Mouse (Mus musculus): ENCODE data around the gene Ifnar2. TPM values are rescaled to one million over a fixed set of nuclear protein-coding genes. Genes with fewer than 3 reads are reported as not detected.

The Ifnar2 gene
- polyA plus RNA-seq, 1 experiment from 2014 or later = 70.9 TPM

DNA sequence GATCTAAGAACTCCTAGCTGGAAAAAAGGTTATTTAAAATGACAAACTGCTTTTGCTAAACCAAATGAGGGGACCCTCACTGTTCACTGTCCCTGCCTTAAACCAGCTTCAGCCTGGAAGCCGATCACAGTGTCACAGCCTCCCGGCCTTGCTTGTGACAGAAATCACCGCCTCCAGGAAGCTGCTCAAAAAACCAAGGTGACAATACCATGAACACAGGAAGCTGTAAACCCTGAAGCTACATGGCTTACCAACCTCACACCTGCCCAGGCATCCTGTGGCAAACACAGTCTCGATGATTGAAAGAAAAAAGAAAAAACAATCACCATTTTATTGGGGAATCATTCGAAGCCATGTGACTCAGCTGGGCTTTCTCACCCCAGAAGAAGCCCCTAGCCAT, 73.0 kb downstream of the Ifnar2 start:
- 71% methylated on average over 5 of the region's 5 CpGs for WGBS
- H3K36me3 ChIP-seq (ENCODE audit: control insufficient read depth, insufficient read depth, low read length) = no peaks in the 10 kb centered on the region
- H3K4me3 ChIP-seq (ENCODE audit: low read depth, low read length) = no peak overlapping the region
- H3K27ac ChIP-seq (ENCODE audit: low read depth, low read length) = no peak overlapping the region
- peaks cover 57% of the 10 kb centered on the region for H3K4me1 ChIP-seq (replicated peaks; ENCODE audit: control insufficient read depth, insufficient read depth, low read length)
- no peak for ATAC-seq (replicated peaks; ENCODE audit: low FRiP score)
- no peaks in the 10 kb centered on the region for H3K27me3 ChIP-seq (replicated peaks; ENCODE audit: control insufficient read depth, insufficient read depth, low read length)
- no peaks in the 10 kb centered on the region for H3K9me3 ChIP-seq (ENCODE audit: control insufficient read depth, low read length)
- no peak for DNase-seq (ENCODE audit: low spot score)
- no peak overlapping the region for H3K4me2 ChIP-seq
- no peak overlapping the region for H3K9ac ChIP-seq (ENCODE audit: low read depth, low read length)

DNA sequence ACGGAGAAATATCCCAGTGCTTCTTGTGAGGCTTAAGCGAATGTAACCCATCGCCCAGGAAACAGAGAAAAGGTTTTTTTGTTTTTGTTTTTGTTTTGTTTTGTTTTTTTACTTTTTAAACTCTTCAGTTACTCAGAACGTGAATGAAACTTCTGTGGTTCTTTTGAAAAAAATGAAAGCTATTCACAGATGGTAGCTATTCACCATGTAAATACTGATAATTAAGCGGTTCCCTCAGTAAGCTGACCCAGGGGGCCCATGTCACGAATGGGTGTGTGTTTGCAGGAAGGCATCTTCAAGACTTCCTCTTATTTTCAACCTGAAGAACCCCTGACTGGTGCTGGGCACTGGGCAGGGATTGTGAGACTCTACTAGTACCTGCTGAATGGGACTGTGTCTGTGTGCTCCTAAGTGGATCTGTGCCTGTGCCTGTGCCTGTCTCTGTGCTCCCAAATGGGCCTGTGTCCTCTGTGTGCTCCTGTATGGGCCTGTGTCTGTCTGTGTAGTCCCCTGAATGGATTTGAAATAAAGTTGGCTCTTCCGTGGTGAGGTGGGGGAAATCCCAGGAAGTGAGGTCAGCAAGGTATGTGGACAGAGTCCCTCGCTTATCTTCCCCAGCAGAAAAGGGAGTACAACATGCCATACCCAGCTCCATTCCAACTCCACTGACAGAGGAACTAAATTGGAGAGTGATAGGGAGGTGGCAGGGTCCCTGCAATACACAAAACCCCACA, 74.4 kb downstream of the Ifnar2 start:
- Histone ChIP-seq H3K27ac (ENCODE audit: low read depth, low read length) (peak overlapping the region; percentile 79), H3K4me3 (ENCODE audit: low read depth, low read length) (no peak overlapping the region), H3K4me2 (0 out of 2 replicates have a peak overlapping the region, but pooled peaks have one; percentile 41), H3K9ac (ENCODE audit: low read depth, low read length) (peak overlapping the region; percentile 56; the same call in 1 of the 2 replicates), H3K27me3 (replicated peaks; ENCODE audit: control insufficient read depth, insufficient read depth, low read length) (no peaks in the 10 kb centered on the region), H3K9me3 (ENCODE audit: control insufficient read depth, low read length) (no peaks in the 10 kb centered on the region), H3K4me1 (replicated peaks; ENCODE audit: control insufficient read depth, insufficient read depth, low read length) (peaks cover 47% of the 10 kb centered on the region), H3K36me3 (ENCODE audit: control insufficient read depth, insufficient read depth, low read length) (no peaks in the 10 kb centered on the region)
- 62% methylated on average over 8 of the region's 8 CpGs for WGBS
- 0 out of 2 replicates have a peak, but pooled peaks have one; percentile 3 for ATAC-seq (replicated peaks; ENCODE audit: low FRiP score)
- no peak for DNase-seq (ENCODE audit: low spot score)

DNA sequence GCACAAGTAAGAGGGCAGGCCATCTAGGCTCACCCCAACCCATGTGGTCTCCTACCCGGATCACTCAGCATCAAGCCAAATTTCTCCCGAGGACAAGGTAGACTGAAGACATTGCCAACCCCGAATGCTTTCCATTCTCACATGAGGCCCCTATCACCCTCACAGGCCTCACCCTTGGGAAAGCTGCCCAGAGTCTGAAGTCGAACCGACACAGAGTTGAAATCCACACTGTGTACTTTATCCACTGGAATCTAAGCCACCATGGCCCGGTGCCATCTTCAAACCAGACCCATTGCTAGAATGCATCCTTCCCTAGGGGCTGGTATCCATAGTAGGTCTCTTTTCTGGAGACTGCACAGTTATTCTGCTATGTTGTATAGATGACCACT, 74.9 kb downstream of the Ifnar2 start:
- no peaks in the 10 kb centered on the region for H3K27me3 ChIP-seq (replicated peaks; ENCODE audit: control insufficient read depth, insufficient read depth, low read length)
- 0 out of 2 replicates have a peak, but pooled peaks have one; percentile 2 for ATAC-seq (replicated peaks; ENCODE audit: low FRiP score)
- H3K4me2 ChIP-seq = peak overlapping the region; percentile 41
- 91% methylated on average over 6 of the region's 6 CpGs for WGBS
- DNase-seq (ENCODE audit: low spot score) = no peak
- peak overlapping the region; percentile 79 for H3K27ac ChIP-seq (ENCODE audit: low read depth, low read length)
- H3K4me3 ChIP-seq (ENCODE audit: low read depth, low read length) = no peak overlapping the region
- H3K4me1 ChIP-seq (replicated peaks; ENCODE audit: control insufficient read depth, insufficient read depth, low read length) = peaks cover 45% of the 10 kb centered on the region
- H3K9me3 ChIP-seq (ENCODE audit: control insufficient read depth, low read length) = no peaks in the 10 kb centered on the region
- peak overlapping the region; percentile 56 for H3K9ac ChIP-seq (ENCODE audit: low read depth, low read length)
- no peaks in the 10 kb centered on the region for H3K36me3 ChIP-seq (ENCODE audit: control insufficient read depth, insufficient read depth, low read length)

DNA sequence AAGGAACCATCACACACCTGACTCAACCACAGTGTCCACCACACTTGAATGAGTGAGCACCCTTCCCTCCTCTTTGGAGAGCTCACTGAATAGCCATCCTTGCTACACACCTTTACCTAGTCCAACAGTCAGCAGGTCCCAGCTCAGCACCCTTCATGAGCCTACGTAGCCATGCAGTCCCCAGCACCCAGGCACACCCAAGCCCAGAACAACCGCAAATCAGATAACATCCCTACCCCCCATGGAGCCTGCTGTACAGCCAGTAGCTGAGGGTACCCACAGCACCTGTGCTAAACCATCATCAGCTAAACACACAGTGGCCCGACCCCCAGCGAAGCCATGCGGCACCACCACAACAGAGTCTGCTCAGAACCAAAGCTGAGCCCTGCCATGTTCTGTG, 75.5 kb downstream of the Ifnar2 start:
- Histone ChIP-seq H3K4me3 (ENCODE audit: low read depth, low read length) (no peak overlapping the region), H3K9me3 (ENCODE audit: control insufficient read depth, low read length) (no peaks in the 10 kb centered on the region), H3K27ac (ENCODE audit: low read depth, low read length) (peak overlapping the region; percentile 79; the same call in 1 of the 2 replicates), H3K9ac (ENCODE audit: low read depth, low read length) (peak overlapping the region; percentile 56), H3K4me2 (peak overlapping the region; percentile 41), H3K27me3 (replicated peaks; ENCODE audit: control insufficient read depth, insufficient read depth, low read length) (no peaks in the 10 kb centered on the region), H3K4me1 (replicated peaks; ENCODE audit: control insufficient read depth, insufficient read depth, low read length) (peaks cover 39% of the 10 kb centered on the region), H3K36me3 (ENCODE audit: control insufficient read depth, insufficient read depth, low read length) (no peaks in the 10 kb centered on the region)
- no peak for DNase-seq (ENCODE audit: low spot score)
- peak; percentile 85 for ATAC-seq (replicated peaks; ENCODE audit: low FRiP score)
- WGBS = 80% methylated on average over 5 of the region's 5 CpGs

DNA sequence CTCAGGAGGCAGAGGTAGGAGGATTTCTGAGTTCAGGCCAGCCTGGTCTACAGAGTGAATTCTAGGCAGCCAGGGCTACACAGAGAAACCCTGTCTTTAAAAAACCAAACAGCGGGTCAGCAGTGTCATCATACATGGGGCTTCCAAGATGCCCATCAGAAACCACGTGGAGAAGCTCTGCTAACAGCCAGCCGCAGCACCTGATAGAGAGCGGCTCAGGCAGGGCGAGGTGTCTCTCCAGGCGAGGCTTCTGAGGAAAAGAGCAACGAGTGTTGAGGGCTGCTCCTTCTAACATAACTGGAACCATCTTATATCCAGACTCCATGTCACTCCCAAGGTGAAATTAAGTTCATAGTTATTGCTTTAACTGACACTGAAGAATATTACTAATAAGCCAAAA, 76.3 kb downstream of the Ifnar2 start:
- 64% methylated on average over 7 of the region's 7 CpGs for WGBS
- Histone ChIP-seq H3K27ac (ENCODE audit: low read depth, low read length) (peak overlapping the region; percentile 79; the same call in 1 of the 2 replicates), H3K9ac (ENCODE audit: low read depth, low read length) (0 out of 2 replicates have a peak overlapping the region, but pooled peaks have one; percentile 25), H3K4me3 (ENCODE audit: low read depth, low read length) (no peak overlapping the region), H3K36me3 (ENCODE audit: control insufficient read depth, insufficient read depth, low read length) (no peaks in the 10 kb centered on the region), H3K4me2 (no peak overlapping the region), H3K9me3 (ENCODE audit: control insufficient read depth, low read length) (no peaks in the 10 kb centered on the region), H3K27me3 (replicated peaks; ENCODE audit: control insufficient read depth, insufficient read depth, low read length) (no peaks in the 10 kb centered on the region), H3K4me1 (replicated peaks; ENCODE audit: control insufficient read depth, insufficient read depth, low read length) (peaks cover 36% of the 10 kb centered on the region)
- DNase-seq (ENCODE audit: low spot score) = no peak
- ATAC-seq (replicated peaks; ENCODE audit: low FRiP score) = peak; percentile 48

DNA sequence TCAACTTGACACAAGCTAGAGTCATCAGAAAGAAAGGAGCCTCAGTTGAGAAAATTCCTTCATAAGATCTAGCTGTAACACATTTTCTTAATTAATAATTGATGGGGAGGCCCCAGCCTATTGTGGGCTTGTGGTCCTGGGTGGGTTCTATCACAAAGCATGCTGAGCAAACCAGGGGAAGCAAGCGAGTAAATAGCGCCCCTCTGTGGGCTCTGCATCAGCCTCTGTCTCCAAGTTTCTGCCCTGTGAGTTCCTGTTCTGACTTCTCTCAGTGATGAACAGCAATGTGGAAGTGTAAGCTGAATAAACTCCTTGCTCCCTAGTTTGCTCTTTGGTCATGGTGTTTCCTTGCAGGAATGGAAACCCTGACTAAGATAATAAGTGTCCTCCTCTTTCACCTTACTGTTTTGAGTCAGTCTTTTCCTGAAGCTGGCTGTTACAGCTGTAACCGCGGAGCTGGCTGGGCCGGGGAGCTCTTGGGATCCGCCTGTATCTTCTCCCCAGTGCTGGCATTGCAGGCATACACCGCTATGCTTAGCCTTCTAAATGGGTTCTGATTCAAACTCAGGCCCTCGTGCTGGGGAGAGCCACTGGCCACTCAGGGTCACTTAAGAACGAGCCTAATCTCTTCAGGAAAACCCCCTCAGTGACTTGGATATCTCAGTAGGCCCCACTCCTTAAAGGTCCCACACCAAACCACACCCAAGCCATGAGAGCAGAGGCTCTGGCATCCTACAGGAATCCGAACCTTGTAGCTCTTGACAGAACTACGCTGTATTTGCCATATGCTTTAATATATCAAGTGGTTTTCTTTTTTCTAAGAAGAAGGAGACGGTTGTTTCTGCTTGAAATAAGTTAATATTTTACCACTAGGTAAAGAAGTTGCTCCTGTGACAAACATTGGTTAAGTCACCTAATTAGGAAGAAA, 77.8 kb downstream of the Ifnar2 start:
- Histone ChIP-seq H3K4me3 (ENCODE audit: low read depth, low read length) (no peak overlapping the region), H3K9ac (ENCODE audit: low read depth, low read length) (no peak overlapping the region), H3K4me2 (no peak overlapping the region), H3K27ac (ENCODE audit: low read depth, low read length) (no peak overlapping the region), H3K4me1 (replicated peaks; ENCODE audit: control insufficient read depth, insufficient read depth, low read length) (peaks cover 36% of the 10 kb centered on the region), H3K36me3 (ENCODE audit: control insufficient read depth, insufficient read depth, low read length) (no peaks in the 10 kb centered on the region), H3K9me3 (ENCODE audit: control insufficient read depth, low read length) (no peaks in the 10 kb centered on the region), H3K27me3 (replicated peaks; ENCODE audit: control insufficient read depth, insufficient read depth, low read length) (no peaks in the 10 kb centered on the region)
- WGBS = 78% methylated on average over 12 of the region's 12 CpGs
- DNase-seq (ENCODE audit: low spot score) = no peak
- no peak for ATAC-seq (replicated peaks; ENCODE audit: low FRiP score)

DNA sequence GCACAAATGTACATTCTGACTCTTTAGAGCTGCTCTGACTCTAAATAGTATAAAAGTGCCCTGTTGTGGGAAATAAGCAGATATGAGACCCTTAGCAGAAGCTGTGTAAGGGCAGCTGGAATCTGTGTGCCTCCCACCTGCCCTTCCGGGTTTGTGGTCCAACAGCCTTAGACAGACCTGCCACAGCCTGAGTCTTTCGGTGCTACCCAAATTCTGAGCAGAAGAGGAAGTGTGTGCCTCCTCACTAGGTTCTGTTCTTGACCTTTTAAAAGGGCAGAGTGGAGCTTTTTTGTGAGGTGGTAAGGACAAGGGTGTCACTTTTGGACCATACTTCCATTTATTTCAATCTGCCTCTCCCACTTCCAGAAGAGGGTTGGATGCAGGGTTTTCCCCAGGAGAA, 79.4 kb downstream of the Ifnar2 start:
- Histone ChIP-seq H3K27me3 (replicated peaks; ENCODE audit: control insufficient read depth, insufficient read depth, low read length) (no peaks in the 10 kb centered on the region), H3K9me3 (ENCODE audit: control insufficient read depth, low read length) (no peaks in the 10 kb centered on the region), H3K36me3 (ENCODE audit: control insufficient read depth, insufficient read depth, low read length) (no peaks in the 10 kb centered on the region), H3K4me2 (no peak overlapping the region), H3K9ac (ENCODE audit: low read depth, low read length) (no peak overlapping the region), H3K27ac (ENCODE audit: low read depth, low read length) (no peak overlapping the region), H3K4me1 (replicated peaks; ENCODE audit: control insufficient read depth, insufficient read depth, low read length) (peaks cover 32% of the 10 kb centered on the region), H3K4me3 (ENCODE audit: low read depth, low read length) (no peak overlapping the region)
- 51% methylated on average over 2 of the region's 2 CpGs for WGBS
- DNase-seq (ENCODE audit: low spot score) (no peak), ATAC-seq (replicated peaks; ENCODE audit: low FRiP score) (no peak)

DNA sequence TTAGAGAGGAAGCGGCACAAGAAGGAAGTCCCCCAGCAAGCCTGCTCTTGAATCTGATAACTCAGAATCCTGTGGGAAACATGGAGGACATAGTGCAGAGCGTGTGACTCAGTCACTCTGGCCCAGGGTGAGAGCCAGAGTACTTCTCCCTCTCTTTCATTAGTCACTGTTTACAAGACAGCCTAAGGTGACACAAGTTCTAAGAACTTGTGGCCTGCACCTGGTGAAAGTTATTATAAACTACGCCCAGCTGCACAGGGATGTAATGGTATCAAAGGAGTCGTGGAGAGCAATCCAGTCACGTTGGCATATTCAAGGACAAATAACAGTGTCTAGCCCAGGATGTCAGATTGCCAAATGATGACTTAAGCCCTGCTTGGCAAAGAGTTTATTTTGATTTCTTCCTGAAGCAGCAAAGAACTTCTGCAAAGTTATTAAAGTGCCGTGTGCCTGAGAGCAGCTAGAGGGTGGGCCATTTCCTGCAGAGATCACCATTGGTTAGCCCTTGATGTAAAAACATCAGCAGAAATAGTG, 79.8 kb downstream of the Ifnar2 start:
- Histone ChIP-seq H3K27ac (ENCODE audit: low read depth, low read length) (no peak overlapping the region), H3K9ac (ENCODE audit: low read depth, low read length) (no peak overlapping the region), H3K4me3 (ENCODE audit: low read depth, low read length) (no peak overlapping the region), H3K4me1 (replicated peaks; ENCODE audit: control insufficient read depth, insufficient read depth, low read length) (peaks cover 27% of the 10 kb centered on the region), H3K4me2 (no peak overlapping the region), H3K27me3 (replicated peaks; ENCODE audit: control insufficient read depth, insufficient read depth, low read length) (no peaks in the 10 kb centered on the region), H3K9me3 (ENCODE audit: control insufficient read depth, low read length) (no peaks in the 10 kb centered on the region), H3K36me3 (ENCODE audit: control insufficient read depth, insufficient read depth, low read length) (no peaks in the 10 kb centered on the region)
- ATAC-seq (replicated peaks; ENCODE audit: low FRiP score) = no peak
- DNase-seq (ENCODE audit: low spot score) = no peak
- WGBS = 58% methylated on average over 6 of the region's 6 CpGs

All from liver, embryonic 11.5 days (tissue).